Mouse (Mus musculus) hindbrain, embryonic 13.5 days (tissue): ENCODE results near the gene Mbd5. TPM values are rescaled to one million over a fixed set of nuclear protein-coding genes. Genes with fewer than 3 reads are reported as not detected.
"Not testable (repeated sequence)": the region's sequence is repeated elsewhere in the genome, so short reads cannot be mapped to it uniquely, and the experiment has no call there.

Experiments
- ATAC-seq: fragments of 200-750 bp; cut with Nextera tagmentation; 2 replicates; pipeline ENCODE4 v1.8.0; 2017; ENCODE audit warnings: moderate TSS enrichment; ENCODE audit not compliant: low FRiP score
- H3K27ac ChIP-seq: fragments of 300-500 bp; sonication (generic); 2 replicates; pipeline ENCODE4 v1.5.1; 2015; ENCODE audit warnings: inconsistent platforms, mild to moderate bottlenecking, moderate library complexity
- H3K27me3 ChIP-seq: fragments of 300-500 bp; sonication (generic); 2 replicates; pipeline ENCODE4 v1.6.1; 2015; ENCODE audit warnings: mild to moderate bottlenecking, inconsistent platforms
- H3K36me3 ChIP-seq: fragments of 300-500 bp; sonication (generic); 2 replicates; pipeline ENCODE4 v1.6.1; 2015; ENCODE audit warnings: mild to moderate bottlenecking, inconsistent platforms
- H3K4me1 ChIP-seq: fragments of 300-500 bp; sonication (generic); replicated peaks from 2 replicates; pipeline ENCODE4 v1.6.1; 2015; ENCODE audit warnings: inconsistent platforms
- H3K4me2 ChIP-seq: fragments of 300-500 bp; sonication (generic); 2 replicates; pipeline ENCODE4 v1.6.1; 2015; ENCODE audit warnings: inconsistent platforms, mild to moderate bottlenecking, moderate library complexity
- H3K4me3 ChIP-seq: fragments of 300-500 bp; sonication (generic); 2 replicates; pipeline ENCODE4 v1.5.1; 2015; ENCODE audit warnings: mild to moderate bottlenecking, inconsistent platforms
- H3K9ac ChIP-seq: fragments of 300-500 bp; sonication (generic); 2 replicates; pipeline ENCODE4 v1.6.1; 2015; ENCODE audit warnings: mild to moderate bottlenecking, inconsistent platforms
- H3K9me3 ChIP-seq: fragments of 300-500 bp; sonication (generic); 2 replicates; pipeline ENCODE4 v1.6.1; 2016; ENCODE audit warnings: inconsistent platforms
- WGBS: fragments of 180-500 bp; shearing (Covaris S2); methylation state at CpG from one replicate; pipeline ENCODE4 v1.1.7; 2015; 5-methylcytosine and 5-hydroxymethylcytosine counted together
- polyA plus RNA-seq: library from polyadenylated mRNA; unstranded; fragments of >200 nt; fragmentation: Nextera tagmentation; extraction: Ambion mirVana; gene quantifications from 2 replicates; pipeline ENCODE4 v1.2.1, GENCODE M21; 2015

Gene Mbd5
- polyA plus RNA-seq, 1 experiment from 2014 or later = 37.2 TPM

GRCm38 (mm10) chr2:49190984-49191383 lies 241.7 kb downstream of the Mbd5 start:
- Histone ChIP-seq H3K9me3 (no peaks in the 10 kb centered on the region), H3K27ac (no peak overlapping the region), H3K9ac (no peak overlapping the region), H3K4me2 (no peak overlapping the region), H3K36me3 (no peaks in the 10 kb centered on the region), H3K4me1 (no peaks in the 10 kb centered on the region), H3K4me3 (no peak overlapping the region), H3K27me3 (no peaks in the 10 kb centered on the region)
- 85% methylated on average over 2 of the region's 2 CpGs for WGBS
- ATAC-seq = no peak

- no peak overlapping the region for H3K9ac ChIP-seq
- H3K4me1 ChIP-seq = no peaks in the 10 kb centered on the region
Measured at GRCm38 (mm10) chr2:49191695-49192094, 242.4 kb downstream of the Mbd5 start.

GRCm38 (mm10) chr2:49204081-49204480 lies 254.8 kb downstream of the Mbd5 start:
- 73% methylated on average over 1 of the region's 1 CpGs for WGBS
- no peak for ATAC-seq
- no peak overlapping the region for H3K9ac ChIP-seq
- H3K9me3 ChIP-seq = no peaks in the 10 kb centered on the region
- no peaks in the 10 kb centered on the region for H3K36me3 ChIP-seq
- no peak overlapping the region for H3K4me3 ChIP-seq
- no peaks in the 10 kb centered on the region for H3K4me1 ChIP-seq
- no peaks in the 10 kb centered on the region for H3K27me3 ChIP-seq
- no peak overlapping the region for H3K4me2 ChIP-seq
- no peak overlapping the region for H3K27ac ChIP-seq

More at GRCm38 (mm10) chr2:49191695-49192094, 242.4 kb downstream of the Mbd5 start:
- Histone ChIP-seq H3K27me3 (no peaks in the 10 kb centered on the region), H3K4me3 (no peak overlapping the region), H3K9me3 (no peaks in the 10 kb centered on the region), H3K27ac (no peak overlapping the region), H3K4me2 (no peak overlapping the region), H3K36me3 (no peaks in the 10 kb centered on the region)
- ATAC-seq = no peak
- 95% methylated on average over 3 of the region's 3 CpGs for WGBS

GRCm38 (mm10) chr2:49205692-49206091 lies 256.4 kb downstream of the Mbd5 start:
- not testable (repeated sequence) for H3K27me3 ChIP-seq, ATAC-seq, H3K36me3 ChIP-seq, H3K27ac ChIP-seq, H3K4me2 ChIP-seq, H3K9ac ChIP-seq, H3K4me3 ChIP-seq, H3K4me1 ChIP-seq, H3K9me3 ChIP-seq
- WGBS = 100% methylated on average over 1 of the region's 1 CpGs

GRCm38 (mm10) chr2:49209349-49209748 lies 260.0 kb downstream of the Mbd5 start:
- H3K27ac ChIP-seq = no peak overlapping the region
- no peaks in the 10 kb centered on the region for H3K27me3 ChIP-seq
- H3K4me3 ChIP-seq = no peak overlapping the region
- H3K4me1 ChIP-seq = no peaks in the 10 kb centered on the region
- no peak for ATAC-seq
- H3K4me2 ChIP-seq = no peak overlapping the region
- no peaks in the 10 kb centered on the region for H3K9me3 ChIP-seq
- no peak overlapping the region for H3K9ac ChIP-seq
- 89% methylated on average over 3 of the region's 3 CpGs for WGBS
- H3K36me3 ChIP-seq = no peaks in the 10 kb centered on the region

DNA sequence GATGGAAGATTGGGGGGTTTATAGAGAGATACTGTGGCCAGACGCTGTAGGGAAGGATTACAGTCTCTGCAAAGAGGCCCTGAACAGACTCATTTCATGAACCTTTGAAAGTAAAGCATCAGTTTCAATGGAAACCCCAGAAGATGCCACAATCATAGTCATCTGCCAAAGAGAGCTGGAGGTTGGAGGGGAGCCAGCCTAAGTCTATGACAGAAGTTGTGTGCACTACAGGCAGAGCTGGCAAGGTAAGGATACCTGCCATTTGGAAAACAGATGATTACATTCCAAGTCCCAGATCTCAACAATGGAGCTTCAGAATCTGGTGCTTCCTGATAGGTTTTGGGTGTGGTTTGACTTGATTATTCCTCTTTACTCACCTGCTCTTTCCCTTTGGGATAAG lies 261.1 kb downstream of the Mbd5 start:
- Histone ChIP-seq H3K36me3 (no peaks in the 10 kb centered on the region), H3K4me1 (no peaks in the 10 kb centered on the region), H3K4me2 (no peak overlapping the region), H3K27ac (no peak overlapping the region), H3K27me3 (no peaks in the 10 kb centered on the region), H3K9ac (no peak overlapping the region), H3K4me3 (no peak overlapping the region), H3K9me3 (no peaks in the 10 kb centered on the region)
- no peak for ATAC-seq
- 100% methylated on average over 1 of the region's 1 CpGs for WGBS

- Histone ChIP-seq H3K4me1 (no peaks in the 10 kb centered on the region), H3K4me2 (no peak overlapping the region), H3K9me3 (no peaks in the 10 kb centered on the region), H3K4me3 (no peak overlapping the region), H3K27me3 (no peaks in the 10 kb centered on the region), H3K27ac (no peak overlapping the region), H3K9ac (no peak overlapping the region), H3K36me3 (no peaks in the 10 kb centered on the region)
- ATAC-seq = no peak
Measured at GRCm38 (mm10) chr2:49229725-49230124, 280.4 kb downstream of the Mbd5 start.

DNA sequence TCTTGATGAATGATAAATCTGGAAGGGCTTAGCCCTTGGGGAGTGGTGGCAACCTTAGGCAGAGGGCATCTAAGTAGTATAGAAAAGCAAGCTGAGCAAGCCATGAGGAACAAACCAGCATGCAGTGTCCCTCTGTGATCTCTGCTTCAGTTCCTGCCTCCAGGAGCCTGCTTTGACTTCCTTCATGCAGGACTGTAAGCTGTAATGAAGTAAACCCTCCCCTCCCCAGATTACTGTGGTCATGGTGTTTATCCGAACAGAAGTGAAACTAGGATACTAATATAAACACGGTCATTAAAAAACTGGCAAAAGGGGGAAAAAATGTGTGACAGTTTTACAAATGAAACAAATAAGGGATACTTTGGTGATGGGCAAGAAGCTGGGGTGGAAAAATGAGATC lies 284.8 kb downstream of the Mbd5 start:
- Histone ChIP-seq H3K4me3 (no peak overlapping the region), H3K4me1 (no peaks in the 10 kb centered on the region), H3K36me3 (peaks cover 7% of the 10 kb centered on the region; the same call in 1 of the 2 replicates), H3K27ac (no peak overlapping the region), H3K9me3 (no peaks in the 10 kb centered on the region), H3K9ac (no peak overlapping the region), H3K27me3 (no peaks in the 10 kb centered on the region), H3K4me2 (no peak overlapping the region)
- 86% methylated on average over 2 of the region's 2 CpGs for WGBS
- no peak for ATAC-seq

DNA sequence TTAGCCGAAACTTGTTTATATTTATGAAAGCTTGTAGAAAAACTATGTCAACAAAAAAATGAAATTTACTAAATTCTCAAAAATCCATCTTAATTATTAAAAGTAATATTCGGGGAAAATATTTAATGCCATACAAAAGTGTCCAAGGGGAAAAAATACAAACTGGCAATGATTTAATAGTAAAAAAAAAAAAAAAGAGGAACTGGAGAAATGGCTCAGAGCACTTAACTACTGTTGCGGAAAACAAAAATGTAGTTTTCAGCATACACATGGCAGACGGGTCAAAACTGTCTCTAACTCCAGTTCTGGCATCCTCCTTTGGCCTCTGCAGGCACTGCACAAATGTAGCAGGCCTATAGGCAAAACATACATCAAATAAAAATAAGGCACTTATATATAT lies 292.4 kb downstream of the Mbd5 start:
- H3K9me3 ChIP-seq = no peaks in the 10 kb centered on the region
- peaks cover 3% of the 10 kb centered on the region for H3K36me3 ChIP-seq
- H3K4me1 ChIP-seq = no peaks in the 10 kb centered on the region
- no peak overlapping the region for H3K9ac ChIP-seq
- H3K4me2 ChIP-seq = no peak overlapping the region
- no peak overlapping the region for H3K4me3 ChIP-seq
- H3K27ac ChIP-seq = no peak overlapping the region
- ATAC-seq = no peak
- WGBS = 90% methylated on average over 4 of the region's 4 CpGs
- no peaks in the 10 kb centered on the region for H3K27me3 ChIP-seq

GRCm38 (mm10) chr2:49264092-49264491 lies 314.8 kb downstream of the Mbd5 start:
- no peak overlapping the region for H3K4me3 ChIP-seq
- H3K9me3 ChIP-seq = no peaks in the 10 kb centered on the region
- no peak overlapping the region for H3K27ac ChIP-seq
- no peak overlapping the region for H3K9ac ChIP-seq
- H3K36me3 ChIP-seq = no peaks in the 10 kb centered on the region
- no peak for ATAC-seq
- H3K27me3 ChIP-seq = no peaks in the 10 kb centered on the region
- H3K4me2 ChIP-seq = no peak overlapping the region
- no peaks in the 10 kb centered on the region for H3K4me1 ChIP-seq
- WGBS = 54% methylated on average over 2 of the region's 2 CpGs

DNA sequence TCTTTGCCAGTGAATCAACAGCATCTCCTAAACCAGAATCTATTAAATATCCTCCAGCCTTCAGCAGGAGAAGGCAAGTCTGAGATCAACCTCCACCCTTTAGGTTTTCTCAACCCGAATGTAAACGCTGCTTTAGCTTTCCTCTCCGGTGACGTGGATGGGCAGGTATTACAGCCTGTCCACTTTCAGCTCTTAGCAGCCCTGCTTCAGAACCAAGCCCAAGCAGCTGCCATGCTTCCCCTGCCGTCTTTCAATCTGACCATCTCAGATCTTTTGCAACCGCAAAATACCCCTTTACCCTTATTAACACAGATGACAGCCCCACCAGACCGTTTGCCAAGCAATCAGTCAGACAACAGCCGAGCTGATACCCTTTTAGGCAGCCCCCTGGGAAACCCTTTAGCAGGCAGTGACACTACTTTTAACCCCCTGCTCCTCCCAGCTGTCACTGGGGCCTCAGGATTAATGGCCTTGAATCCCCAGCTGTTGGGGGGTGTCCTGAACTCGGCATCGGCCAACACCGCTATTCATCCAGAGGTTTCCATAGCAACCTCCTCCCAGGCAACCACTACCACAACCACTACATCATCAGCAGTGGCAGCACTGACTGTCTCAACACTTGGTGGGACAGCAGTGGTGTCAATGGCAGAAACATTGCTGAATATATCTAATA lies 323.1 kb downstream of the Mbd5 start:
- Histone ChIP-seq H3K9me3 (no peaks in the 10 kb centered on the region), H3K36me3 (peaks cover 13% of the 10 kb centered on the region), H3K4me2 (peak overlapping the region; percentile 38), H3K4me3 (no peak overlapping the region), H3K9ac (no peak overlapping the region), H3K4me1 (peaks cover 10% of the 10 kb centered on the region), H3K27ac (peak overlapping the region; percentile 36), H3K27me3 (no peaks in the 10 kb centered on the region)
- WGBS = 15% methylated on average over 11 of the region's 11 CpGs
- peak; percentile 93 for ATAC-seq

DNA sequence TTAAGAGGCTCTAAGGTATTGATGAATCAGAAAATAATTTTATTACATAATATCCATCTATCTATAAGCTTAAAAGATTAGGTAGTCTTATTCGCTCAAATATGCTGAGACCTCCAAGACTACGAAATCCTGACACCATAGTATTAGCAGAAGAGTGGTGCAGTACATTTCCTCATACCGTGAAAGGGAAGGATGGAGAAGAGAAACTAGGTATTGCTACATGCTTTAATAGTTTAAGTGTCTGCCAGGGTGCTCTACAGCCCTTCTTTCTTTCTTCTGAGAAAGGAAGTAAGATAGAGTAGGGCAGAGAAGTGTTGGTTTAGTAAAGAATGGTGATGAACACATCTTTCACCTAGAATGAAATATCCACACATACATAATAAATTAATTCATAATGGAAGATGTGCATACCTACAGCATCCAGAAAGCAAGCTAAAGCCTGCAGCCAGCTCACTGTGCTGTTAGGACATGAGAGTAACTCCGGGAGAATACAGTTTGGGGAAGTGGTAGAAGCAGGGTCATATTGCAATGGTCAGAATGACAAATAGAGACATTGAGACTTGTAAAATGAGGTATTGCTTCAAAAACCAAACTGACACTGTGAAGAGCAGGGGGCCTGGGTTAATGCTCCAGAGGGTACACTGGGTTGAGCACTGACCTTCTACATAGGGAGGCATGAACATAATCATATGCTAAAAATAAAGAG lies 326.9 kb downstream of the Mbd5 start:
- WGBS = 92% methylated on average over 4 of the region's 4 CpGs
- no peak overlapping the region for H3K4me2 ChIP-seq
- H3K4me1 ChIP-seq = peaks cover 10% of the 10 kb centered on the region
- no peaks in the 10 kb centered on the region for H3K27me3 ChIP-seq
- no peak overlapping the region for H3K9ac ChIP-seq
- no peak overlapping the region for H3K27ac ChIP-seq
- H3K9me3 ChIP-seq = no peaks in the 10 kb centered on the region
- ATAC-seq = no peak
- peaks cover 28% of the 10 kb centered on the region for H3K36me3 ChIP-seq
- H3K4me3 ChIP-seq = no peak overlapping the region

GRCm38 (mm10) chr2:49280496-49280895 lies 331.2 kb downstream of the Mbd5 start:
- Histone ChIP-seq H3K4me3 (no peak overlapping the region), H3K36me3 (peaks cover 28% of the 10 kb centered on the region), H3K9ac (no peak overlapping the region), H3K27ac (no peak overlapping the region), H3K9me3 (no peaks in the 10 kb centered on the region), H3K4me1 (no peaks in the 10 kb centered on the region), H3K4me2 (no peak overlapping the region), H3K27me3 (no peaks in the 10 kb centered on the region)
- ATAC-seq = no peak
